20 mouse cellular contexts compared by ENCODE assay signal in the genomic region with DNA sequence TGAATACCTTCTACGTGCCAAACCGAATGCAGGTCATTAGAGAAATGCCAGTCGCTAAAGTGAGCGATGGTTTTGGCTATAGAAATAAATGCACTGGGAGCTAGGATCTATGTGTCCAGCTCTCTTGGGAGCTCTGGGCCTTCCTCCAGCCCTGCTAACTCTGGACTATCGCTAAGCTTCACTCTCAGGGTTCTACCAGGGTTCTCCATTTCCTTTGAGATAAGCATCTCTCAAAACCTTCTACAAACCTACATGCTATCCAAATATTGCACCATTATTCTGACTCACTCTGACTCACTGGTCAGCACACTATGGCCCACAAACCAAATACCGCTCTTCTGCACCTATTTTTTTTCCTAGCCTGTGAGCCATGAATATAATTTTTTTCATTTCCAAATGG.
"Had no signal": no experiment of that assay in that cellular context is flagged by ENCODE, and none has a peak within 500 bp of the region (broad histone marks: within the 10 kb centered on the region; RNA-seq: fewer than 3 reads in every experiment).

No protein-coding gene starts in this region.

- DNase-seq: kidney, adult 2 months; kidney, postnatal 36 days; left cerebral cortex, postnatal 4 days; liver, postnatal 0 days; lung, embryonic 14.5 days; midbrain, embryonic 14.5 days; right cerebral cortex, adult 18-20 months; right cerebral cortex, postnatal 14 days; right cerebral cortex, postnatal 4 days; thymus, postnatal 25 days had no signal

- ATAC-seq: liver, postnatal 0 days; lung, postnatal 0 days had no signal

- H3K4me1 ChIP-seq: limb, embryonic 12.5 days; limb, embryonic 15.5 days had no signal

- H3K36me3 ChIP-seq: limb, embryonic 12.5 days; limb, embryonic 15.5 days; neural tube, embryonic 12.5 days; neural tube, embryonic 15.5 days had no signal

- H3K9me3 ChIP-seq: limb, embryonic 15.5 days; neural tube, embryonic 12.5 days; neural tube, embryonic 15.5 days had no signal

- H3K9ac ChIP-seq: limb, embryonic 12.5 days; limb, embryonic 15.5 days; liver, embryonic 14.5 days; liver, postnatal 0 days; lung, embryonic 14.5 days; neural tube, embryonic 12.5 days; neural tube, embryonic 15.5 days had no signal

- H3K4me3 ChIP-seq: limb, embryonic 12.5 days; limb, embryonic 15.5 days; neural tube, embryonic 12.5 days; neural tube, embryonic 15.5 days had no signal

- H3K27ac ChIP-seq: kidney, postnatal 0 days; limb, embryonic 12.5 days; limb, embryonic 15.5 days; liver, embryonic 14.5 days; macrophage; neural tube, embryonic 12.5 days; neural tube, embryonic 15.5 days; stomach, postnatal 0 days had no signal

- H3K27me3 ChIP-seq: limb, embryonic 12.5 days; limb, embryonic 15.5 days; neural tube, embryonic 12.5 days; neural tube, embryonic 15.5 days had no signal

- H3K4me2 ChIP-seq: limb, embryonic 12.5 days; limb, embryonic 15.5 days; liver, embryonic 11.5 days; lung, embryonic 14.5 days; neural tube, embryonic 12.5 days; neural tube, embryonic 15.5 days had no signal
